Comparison of ENCODE assay signal across 32 mouse cellular contexts in the genomic region with DNA sequence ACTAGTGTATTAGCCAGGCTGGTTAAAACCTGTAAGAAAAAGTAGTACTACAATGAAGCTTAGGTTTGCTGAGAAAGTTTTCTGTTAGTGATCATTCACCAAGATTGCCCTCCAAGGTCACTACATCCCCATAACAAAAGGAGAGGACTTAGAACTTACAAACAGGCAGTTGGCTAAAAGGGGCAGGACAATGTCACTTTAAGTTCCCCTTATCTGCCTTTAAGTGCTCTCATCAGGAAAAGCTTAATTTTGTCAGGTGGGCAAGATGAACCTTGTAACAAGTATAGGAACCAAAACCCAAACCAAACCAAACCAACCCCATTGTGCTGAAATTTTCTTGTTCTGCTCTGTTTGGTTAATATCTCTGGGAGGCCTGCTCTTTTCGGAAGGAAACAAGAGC.
"Had no signal": no experiment of that assay in that cellular context is flagged by ENCODE, and none has a peak within 500 bp of the region (broad histone marks: within the 10 kb centered on the region; RNA-seq: fewer than 3 reads in every experiment).

No protein-coding gene starts in this region.

- H3K27ac ChIP-seq: heart, embryonic 13.5 days; heart, embryonic 15.5 days; hindbrain, embryonic 10.5 days; hindbrain, embryonic 12.5 days; hindbrain, embryonic 13.5 days; hindbrain, embryonic 14.5 days; hindbrain, embryonic 15.5 days; hindbrain, postnatal 0 days; intestine, embryonic 15.5 days; kidney, embryonic 15.5 days; kidney, postnatal 0 days; layer of hippocampus, adult 2 months had no signal

- H3K9me3 ChIP-seq: heart, embryonic 13.5 days; heart, embryonic 15.5 days; hindbrain, embryonic 10.5 days; hindbrain, embryonic 12.5 days; hindbrain, embryonic 13.5 days; hindbrain, embryonic 15.5 days; intestine, embryonic 15.5 days; kidney, embryonic 15.5 days had no signal

- H3K4me2 ChIP-seq: heart, embryonic 13.5 days; heart, embryonic 15.5 days; hindbrain, embryonic 12.5 days; hindbrain, embryonic 13.5 days; hindbrain, embryonic 14.5 days; hindbrain, embryonic 15.5 days; intestine, embryonic 15.5 days; kidney, embryonic 15.5 days had no signal

- DNase-seq: heart, postnatal 10 days; heart, postnatal 14 days; heart, postnatal 36 days; heart, postnatal 4 days; kidney, adult 11 months; kidney, adult 18-20 months; kidney, adult 2 months; kidney, adult 8-10 months; kidney, adult 9 months; kidney, postnatal 10 days; kidney, postnatal 14 days; kidney, postnatal 25 days; kidney, postnatal 36 days; kidney, postnatal 4 days; layer of hippocampus, adult 9-11 months; layer of hippocampus, postnatal 36 days had no signal

- H3K27me3 ChIP-seq: heart, embryonic 13.5 days; heart, embryonic 15.5 days; hindbrain, embryonic 12.5 days; hindbrain, embryonic 13.5 days; hindbrain, embryonic 15.5 days; intestine, embryonic 15.5 days; kidney, embryonic 15.5 days had no signal

- H3K4me1 ChIP-seq: heart, embryonic 13.5 days; heart, embryonic 15.5 days; hindbrain, embryonic 10.5 days; hindbrain, embryonic 12.5 days; hindbrain, embryonic 13.5 days; hindbrain, embryonic 15.5 days; intestine, embryonic 15.5 days; kidney, embryonic 15.5 days had no signal

- ATAC-seq: hindbrain, embryonic 16.5 days; hindbrain, postnatal 0 days; inflammation-experienced regulatory T-cells, adult 6 months; intestine, embryonic 15.5 days; intestine, embryonic 16.5 days; intestine, postnatal 0 days had no signal

- H3K36me3 ChIP-seq: heart, embryonic 13.5 days; heart, embryonic 15.5 days; hindbrain, embryonic 10.5 days; hindbrain, embryonic 12.5 days; hindbrain, embryonic 13.5 days; hindbrain, embryonic 15.5 days; intestine, embryonic 15.5 days; kidney, embryonic 15.5 days had no signal

- H3K4me3 ChIP-seq: heart, embryonic 13.5 days; heart, embryonic 15.5 days; hindbrain, embryonic 10.5 days; hindbrain, embryonic 12.5 days; hindbrain, embryonic 13.5 days; hindbrain, embryonic 15.5 days; intestine, embryonic 15.5 days; kidney, embryonic 15.5 days; layer of hippocampus, adult 2 months had no signal

- H3K9ac ChIP-seq: heart, embryonic 13.5 days; heart, embryonic 15.5 days; hindbrain, embryonic 12.5 days; hindbrain, embryonic 13.5 days; hindbrain, embryonic 14.5 days; hindbrain, embryonic 15.5 days; intestine, embryonic 15.5 days; kidney, embryonic 15.5 days had no signal
